8 mouse cellular contexts compared by ENCODE assay signal in the genomic region with DNA sequence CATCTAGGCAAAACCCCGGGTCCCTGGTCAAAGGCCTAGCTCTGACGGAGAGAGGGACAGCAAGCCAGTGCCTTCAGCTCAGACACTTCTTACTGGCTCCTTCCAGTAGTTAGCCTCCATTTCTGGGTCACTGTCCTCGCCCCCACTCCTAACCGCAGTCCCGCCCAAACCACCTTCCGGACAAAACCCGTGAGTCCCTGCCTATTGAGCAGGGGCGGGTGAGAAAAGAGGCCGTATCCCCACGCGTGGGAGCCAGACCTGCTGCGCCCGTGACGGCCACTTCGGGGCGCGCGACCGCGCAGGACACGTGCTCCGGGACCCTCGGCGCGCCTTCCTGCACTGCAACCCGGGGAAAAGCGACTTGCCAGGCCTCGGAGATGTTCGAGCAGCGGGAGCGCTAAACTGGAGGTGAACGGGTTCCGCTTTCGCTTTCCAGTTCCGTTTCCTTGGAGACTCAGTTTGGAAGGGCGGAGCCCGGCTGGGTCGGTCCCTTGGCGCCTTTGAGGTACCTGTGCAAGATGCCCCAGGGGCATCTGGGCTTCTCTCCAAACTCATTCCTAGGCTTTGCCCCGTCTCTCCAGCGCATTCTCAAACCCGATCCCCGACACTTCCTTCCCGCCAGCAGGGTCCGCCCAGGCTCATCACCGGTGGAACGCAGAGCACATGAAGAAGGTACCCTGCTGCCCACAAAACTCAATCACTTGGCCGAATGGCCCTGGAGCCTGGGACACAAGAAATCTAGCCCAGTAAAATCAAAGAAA. TPM values are rescaled to one million over a fixed set of nuclear protein-coding genes. Genes with fewer than 3 reads are reported as not detected.
DNase-seq lines count a peak whose midpoint lies in the region; ATAC-seq lines count a peak whose summit lies in the region.

A gene (minus strand): TSS at position 590 of the 761 bp plus-strand sequence.

- ATAC-seq in intestine, embryonic 16.5 days, result peak; percentile 87

- H3K4me1 ChIP-seq in embryonic facial prominence, embryonic 10.5 days, result peaks cover 19% of the 10 kb centered on the region
- no peaks in the 10 kb centered on the region for H3K4me1 ChIP-seq in intestine, embryonic 16.5 days (ENCODE audit: control insufficient read depth, insufficient read depth, low read length)
- peaks cover 12% of the 10 kb centered on the region for H3K4me1 ChIP-seq in midbrain, embryonic 10.5 days

- peaks cover 6% of the 10 kb centered on the region; the same call in 1 of the 2 replicates for H3K36me3 ChIP-seq in embryonic facial prominence, embryonic 10.5 days (replicated peaks)
- H3K36me3 ChIP-seq in intestine, embryonic 16.5 days (ENCODE audit: control insufficient read depth, insufficient read depth, low read length), result no peaks in the 10 kb centered on the region
- H3K36me3 ChIP-seq in midbrain, embryonic 10.5 days, result peaks cover 3% of the 10 kb centered on the region; the same call in 1 of the 2 replicates

- peak; percentile 85 for DNase-seq in adrenal gland, postnatal 14 days
- DNase-seq in embryonic facial prominence, embryonic 10.5 days (ENCODE audit: low spot score), result peak; percentile 79
- DNase-seq in gastrocnemius, postnatal 4 days (ENCODE audit: low spot score in 2 of 2), result peak; percentile 60 to 79
- peak; percentile 71 for DNase-seq in left cerebral cortex, postnatal 36 days (ENCODE audit: low spot score in 2 of 2)
- DNase-seq in midbrain, embryonic 10.5 days (ENCODE audit: low spot score), result peak; percentile 75
- peak; percentile 75 for DNase-seq in right cerebral cortex, postnatal 4 days
- peak; percentile 58 for DNase-seq in yolk sac, embryonic 10.5 days (ENCODE audit: low spot score)

- intact Hi-C loops in left cerebral cortex, postnatal 36 days (cut with DNase I), result loop anchor here (10.0 kb wide), 1 partner anchor 140 kb away; a partner anchor contains a TSS

- H3K4me2 ChIP-seq in intestine, embryonic 16.5 days (ENCODE audit: low read depth, low read length), result peak within 1 kb of the TSS; percentile 80

- H3K27me3 ChIP-seq in embryonic facial prominence, embryonic 10.5 days (replicated peaks; ENCODE audit: low read depth, poor library complexity, severe bottlenecking), result peaks cover 19% of the 10 kb centered on the region
- H3K27me3 ChIP-seq in intestine, embryonic 16.5 days (replicated peaks; ENCODE audit: control insufficient read depth, insufficient read depth, low read length), result no peaks in the 10 kb centered on the region
- H3K27me3 ChIP-seq in midbrain, embryonic 10.5 days (ENCODE audit: low read depth, poor library complexity, severe bottlenecking), result peaks cover 24% of the 10 kb centered on the region

- no peaks in the 10 kb centered on the region for H3K9me3 ChIP-seq in embryonic facial prominence, embryonic 10.5 days
- H3K9me3 ChIP-seq in intestine, embryonic 16.5 days (ENCODE audit: control insufficient read depth, low read length), result no peaks in the 10 kb centered on the region
- no peaks in the 10 kb centered on the region for H3K9me3 ChIP-seq in midbrain, embryonic 10.5 days (replicated peaks)

- WGBS in embryonic facial prominence, embryonic 10.5 days, result 2% methylated on average over 48 of the region's 48 CpGs
- 2% methylated on average over 48 of the region's 48 CpGs for WGBS in intestine, embryonic 16.5 days
- 2% methylated on average over 48 of the region's 48 CpGs for WGBS in midbrain, embryonic 10.5 days

- H3K27ac ChIP-seq in embryonic facial prominence, embryonic 10.5 days (replicated peaks), result peak within 1 kb of the TSS; percentile 89
- H3K27ac ChIP-seq in intestine, embryonic 16.5 days (ENCODE audit: low read length), result peak within 1 kb of the TSS; percentile 7; the same call in 1 of the 2 replicates
- H3K27ac ChIP-seq in midbrain, embryonic 10.5 days (replicated peaks), result peak within 1 kb of the TSS; percentile 75

- H3K4me3 ChIP-seq in embryonic facial prominence, embryonic 10.5 days, result peak within 1 kb of the TSS; percentile 69
- peak within 1 kb of the TSS; percentile 57 for H3K4me3 ChIP-seq in intestine, embryonic 16.5 days (ENCODE audit: low read length)
- peak within 1 kb of the TSS; percentile 59 for H3K4me3 ChIP-seq in midbrain, embryonic 10.5 days

- peak within 1 kb of the TSS; percentile 67 for H3K9ac ChIP-seq in intestine, embryonic 16.5 days (ENCODE audit: low read depth, low read length)

RNA-seq across cellular contexts. Expression of the gene that starts here (rescaled TPM):
- total RNA-seq in adrenal gland, postnatal 14 days (2021), result 15.7 and 18.7 TPM in 2 replicates
- 7.8 and 7.9 TPM in 2 replicates for polyA plus RNA-seq in embryonic facial prominence, embryonic 10.5 days (2016; fragmentation: Nextera tagmentation; extraction: Ambion mirVana)
- 1 to 10 TPM; 5.6 to 6.6 TPM for total RNA-seq in gastrocnemius, postnatal 4 days (2021)
- polyA plus RNA-seq in intestine, embryonic 16.5 days (2015; fragmentation: Nextera tagmentation; extraction: Ambion mirVana), result 8.3 and 9.3 TPM in 2 replicates
- total RNA-seq in left cerebral cortex, postnatal 36 days (2021), result 10 to 100 TPM; 14.8 to 17.7 TPM
- polyA plus RNA-seq in midbrain, embryonic 10.5 days (2016; fragmentation: Nextera tagmentation; extraction: Ambion mirVana), result 5.9 and 7.0 TPM in 2 replicates

Comparison
In these comparisons a context has a peak if more than half of its experiments do, and no peak if none do; other contexts are left out.
1. Peak in every context shown above with its lines: DNase-seq, ATAC-seq, H3K4me3 ChIP-seq and H3K27ac ChIP-seq.
2. H3K27ac ChIP-seq: peak in every context shown above with its lines; median percentile 89 in embryonic facial prominence, embryonic 10.5 days; 75 in midbrain, embryonic 10.5 days; 7 in intestine, embryonic 16.5 days.